ENCODE assay signal across 14 mouse cellular contexts in the genomic region with DNA sequence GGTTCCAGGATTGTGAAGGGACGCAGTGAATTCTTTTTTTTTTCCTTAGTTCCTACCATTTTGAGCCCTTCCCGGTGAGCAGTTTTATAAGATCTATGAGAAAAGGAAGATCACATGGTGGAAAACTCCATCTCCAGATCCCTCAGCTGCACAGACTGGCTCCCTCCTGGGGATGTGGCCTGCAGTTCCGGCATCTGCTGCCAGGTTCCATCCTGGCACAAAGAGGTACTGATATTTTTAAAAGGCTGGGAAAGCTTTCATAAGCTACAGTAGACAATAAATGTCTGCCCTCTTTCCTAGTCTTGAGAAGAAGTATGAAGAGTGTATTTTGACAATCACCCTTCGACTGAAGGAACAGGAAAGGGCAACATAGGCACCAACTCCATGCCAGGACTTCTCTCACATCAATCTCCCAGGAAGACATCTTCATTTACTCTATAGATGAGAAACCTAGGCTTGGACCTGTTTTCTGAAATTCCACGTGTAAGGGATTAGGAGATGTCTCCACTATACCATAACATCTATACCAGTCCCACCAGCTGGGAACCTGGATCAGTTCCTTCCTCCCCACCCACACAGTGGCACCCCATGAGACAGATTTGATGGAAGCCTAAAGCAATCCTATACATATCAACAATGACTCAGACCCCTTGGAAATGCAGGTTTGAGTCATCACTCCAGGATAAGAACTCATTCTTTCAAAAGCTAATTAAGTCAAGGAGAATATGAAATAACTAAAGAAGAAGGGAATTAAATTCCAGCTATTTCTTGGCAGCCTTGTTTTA. TPM values are rescaled to one million over a fixed set of nuclear protein-coding genes. Genes with fewer than 3 reads are reported as not detected.
DNase-seq lines count a peak whose midpoint lies in the region; ATAC-seq and TF ChIP-seq lines count a peak whose summit lies in the region.
"Had no signal": no experiment of that assay in that cellular context is flagged by ENCODE, and none has a peak within 500 bp of the region (broad histone marks: within the 10 kb centered on the region; RNA-seq: fewer than 3 reads in every experiment).

No protein-coding gene starts in this region.

- no peak overlapping the region for H3K4me2 ChIP-seq in heart, embryonic 11.5 days
- peak overlapping the region; percentile 30 for H3K4me2 ChIP-seq in myocyte (ENCODE audit: low read depth)
- no peak overlapping the region for H3K4me2 ChIP-seq in forebrain, embryonic 11.5 days (ENCODE audit: low read depth, low read length, severe bottlenecking)
- H3K4me2 ChIP-seq: forebrain, embryonic 13.5 days; lung, embryonic 15.5 days; midbrain, embryonic 13.5 days had no signal

- H3K4me3 ChIP-seq in heart, embryonic 11.5 days (ENCODE audit: low read depth, low read length), result no peak overlapping the region
- H3K4me3 ChIP-seq in myocyte, result no peak overlapping the region
- no peak overlapping the region for H3K4me3 ChIP-seq in forebrain, embryonic 11.5 days (ENCODE audit: low read depth, low read length)
- H3K4me3 ChIP-seq: forebrain, embryonic 13.5 days; limb, embryonic 10.5 days; lung, embryonic 15.5 days; midbrain, embryonic 13.5 days had no signal

- H3K79me2 ChIP-seq in myocyte (ENCODE audit: control insufficient read depth, insufficient read depth), result no peaks in the 10 kb centered on the region

- 78% methylated on average over 5 of the region's 5 CpGs for WGBS in heart, embryonic 11.5 days (ENCODE audit: insufficient replicate concordance)
- WGBS in forebrain, embryonic 11.5 days, result 86% methylated on average over 5 of the region's 5 CpGs

- no peak for TF ChIP-seq POLR2A in myocyte (IDR thresholded peaks at IDR 0.05; ENCODE audit: insufficient read length, low read depth)

- H3K36me3 ChIP-seq in heart, embryonic 11.5 days (ENCODE audit: control insufficient read depth, insufficient read depth, low read length), result no peaks in the 10 kb centered on the region
- no peaks in the 10 kb centered on the region for H3K36me3 ChIP-seq in myocyte (ENCODE audit: control insufficient read depth, insufficient read depth)
- no peaks in the 10 kb centered on the region for H3K36me3 ChIP-seq in forebrain, embryonic 11.5 days (ENCODE audit: control insufficient read depth, insufficient read depth, low read length)
- H3K36me3 ChIP-seq: limb, embryonic 10.5 days; lung, embryonic 15.5 days; midbrain, embryonic 13.5 days had no signal

- H3K9ac ChIP-seq in heart, embryonic 11.5 days (ENCODE audit: low read depth, low read length), result no peak overlapping the region
- H3K9ac ChIP-seq in forebrain, embryonic 11.5 days (ENCODE audit: low read length), result no peak overlapping the region
- H3K9ac ChIP-seq: forebrain, embryonic 13.5 days; lung, embryonic 15.5 days; midbrain, embryonic 13.5 days had no signal

- no peaks in the 10 kb centered on the region for H3K9me3 ChIP-seq in heart, embryonic 11.5 days (replicated peaks; ENCODE audit: control insufficient read depth, low read length)
- H3K9me3 ChIP-seq in forebrain, embryonic 11.5 days (ENCODE audit: control insufficient read depth, low read length), result no peaks in the 10 kb centered on the region
- H3K9me3 ChIP-seq: forebrain, embryonic 13.5 days; limb, embryonic 10.5 days; lung, embryonic 15.5 days; midbrain, embryonic 13.5 days had no signal

- DNase-seq in heart, adult 11 months, result peak; percentile 90
- peak; percentile 68 for DNase-seq in cerebellum, adult 11 months
- no peak for DNase-seq in urinary bladder, postnatal 25 days (ENCODE audit: low spot score)
- no peak for DNase-seq in forebrain, embryonic 11.5 days (ENCODE audit: low spot score)
- DNase-seq in ovary, postnatal 36 days (ENCODE audit: low spot score), result no peak
- DNase-seq: kidney, adult 18-20 months had no signal

- H3ac ChIP-seq in myocyte (ENCODE audit: control insufficient read depth, insufficient read length), result no peak overlapping the region

- H3K4me1 ChIP-seq in heart, embryonic 11.5 days (ENCODE audit: control insufficient read depth, insufficient read depth, low read length), result peaks cover 26% of the 10 kb centered on the region
- no peaks in the 10 kb centered on the region for H3K4me1 ChIP-seq in forebrain, embryonic 11.5 days (replicated peaks; ENCODE audit: control insufficient read depth, insufficient read depth, low read length)
- H3K4me1 ChIP-seq: limb, embryonic 10.5 days had no signal

- ATAC-seq in heart, embryonic 11.5 days (replicated peaks; ENCODE audit: insufficient number of reproducible peaks, low FRiP score, low TSS enrichment), result no peak
- ATAC-seq in frontal cortex, adult (ENCODE audit: low TSS enrichment), result peak; percentile 75
- ATAC-seq in forebrain, embryonic 11.5 days (replicated peaks; ENCODE audit: low FRiP score), result no peak
- ATAC-seq: forebrain, embryonic 13.5 days; midbrain, embryonic 13.5 days had no signal

- H3K27ac ChIP-seq in heart, embryonic 11.5 days (ENCODE audit: low read depth, low read length), result no peak overlapping the region
- no peak overlapping the region for H3K27ac ChIP-seq in forebrain, embryonic 11.5 days (ENCODE audit: low read depth, low read length)
- H3K27ac ChIP-seq: forebrain, embryonic 13.5 days; limb, embryonic 10.5 days; lung, embryonic 15.5 days; midbrain, embryonic 13.5 days; stomach, postnatal 0 days had no signal

- H3K27me3 ChIP-seq in heart, embryonic 11.5 days (ENCODE audit: control insufficient read depth, insufficient read depth, low read length), result no peaks in the 10 kb centered on the region
- H3K27me3 ChIP-seq in myocyte (ENCODE audit: control insufficient read depth, insufficient read depth, insufficient read length), result no peaks in the 10 kb centered on the region
- no peaks in the 10 kb centered on the region for H3K27me3 ChIP-seq in forebrain, embryonic 11.5 days (ENCODE audit: control insufficient read depth, insufficient read depth, low read length)
- H3K27me3 ChIP-seq: forebrain, embryonic 13.5 days; lung, embryonic 15.5 days; midbrain, embryonic 13.5 days had no signal

TF ChIP-seq in myocyte, 11 proteins besides CTCF, POLR2A, EP300 and RAD21:
- TF ChIP-seq MYOG (IDR thresholded peaks at IDR 0.05; ENCODE audit: control insufficient read depth in 1 of 3, insufficient read depth in 1 of 3, insufficient read length in 2 of 3, low read depth in 2 of 3) (no peak), CEBPB (IDR thresholded peaks at IDR 0.05; ENCODE audit: insufficient read depth, poor library complexity, severe bottlenecking) (no peak), TCF12 (IDR thresholded peaks at IDR 0.05; ENCODE audit: insufficient read depth, poor library complexity, severe bottlenecking) (no peak), SRF (IDR thresholded peaks at IDR 0.05; ENCODE audit: control insufficient read depth, insufficient read length, low read depth) (no peak), POLR2AphosphoS2 (IDR thresholded peaks at IDR 0.05; ENCODE audit: insufficient read length, low read depth) (no peak), E2F4 (IDR thresholded peaks at IDR 0.05; ENCODE audit: insufficient read depth) (no peak), TCF3 (IDR thresholded peaks at IDR 0.05; ENCODE audit: insufficient read length, low read depth) (no peak), REST (IDR thresholded peaks at IDR 0.05; ENCODE audit: insufficient read depth, insufficient read length) (no peak), MYOD1 (IDR thresholded peaks at IDR 0.05; ENCODE audit: control insufficient read depth in 1 of 3, insufficient read length in 2 of 3, low read depth in 2 of 3) (no peak), MAX (IDR thresholded peaks at IDR 0.05; ENCODE audit: low read depth) (no peak), USF1 (IDR thresholded peaks at IDR 0.05; ENCODE audit: low read depth) (no peak)

RNA-seq across cellular contexts. Expression of gene Ndrg3, which starts 18.3 kb away (rescaled TPM):
- polyA plus RNA-seq in heart, embryonic 11.5 days (2014; fragmentation: Nextera tagmentation; extraction: Ambion mirVana), result 34.4 and 38.1 TPM in 2 replicates
- polyA plus RNA-seq in myocyte (2012; fragmentation: generic; extraction: Trizol), result 34.0 TPM
- polyA plus RNA-seq in forebrain, embryonic 11.5 days (2014; fragmentation: Nextera tagmentation; extraction: Ambion mirVana), result 51.1 and 51.5 TPM in 2 replicates

RNA-seq across cellular contexts. Expression of gene Dsn1, which starts 33.4 kb away (rescaled TPM):
- 38.4 and 48.4 TPM in 2 replicates for polyA plus RNA-seq in heart, embryonic 11.5 days (2014; fragmentation: Nextera tagmentation; extraction: Ambion mirVana)
- polyA plus RNA-seq in myocyte (2012; fragmentation: generic; extraction: Trizol), result 4.8 TPM
- polyA plus RNA-seq in forebrain, embryonic 11.5 days (2014; fragmentation: Nextera tagmentation; extraction: Ambion mirVana), result 59.1 and 64.4 TPM in 2 replicates

Comparison
In these comparisons a context has a peak if more than half of its experiments do, and no peak if none do; other contexts are left out.
1. DNase-seq: peak in heart, adult 11 months (single experiment) and cerebellum, adult 11 months (single experiment); none in urinary bladder, postnatal 25 days (single experiment), forebrain, embryonic 11.5 days (single experiment) and ovary, postnatal 36 days (single experiment).